Mouse (Mus musculus) heart, postnatal 36 days (tissue): ENCODE measurements around the gene Ifi205. TPM values are rescaled to one million over a fixed set of nuclear protein-coding genes. Genes with fewer than 3 reads are reported as not detected.

Experiments used
- DNase-seq, 2 experiments: peaks; one replicate each; pipeline ENCODE4 v3.0.0; 2021 to 2022
- intact Hi-C: fragments of 180-260 bp; cut with DNase I; formaldehyde crosslinking; loops from one replicate; pipeline ENCODE4 v1.15.1; 2025
- total RNA-seq, 2 experiments: library from RNA; stranded (reverse); gene quantifications; 2 replicates each; pipeline ENCODE4 v1.2.3; 2021

The Ifi205 gene
- total RNA-seq, 2 experiments from 2014 or later, result 6.7 to 18.7 TPM

- DNase-seq, result no peak
- intact Hi-C loops, result no loop called here
Observed at GRCm38 (mm10) chr1:173977622-173978021, 54.0 kb downstream of the Ifi205 start.

GRCm38 (mm10) chr1:173973111-173973510 is 58.5 kb downstream of the Ifi205 start:
- no peak for DNase-seq
- intact Hi-C loops, result no loop called here

Other genes starting within 250 kb of the Ifi205 start
- 1 to 10 TPM; 1.1 to 4.1 TPM for gene Ifi211, start 118.8 kb downstream of the Ifi205 start, total RNA-seq
- 10 to 100 TPM; 13.3 to 16.8 TPM for gene Mndal, start 89.3 kb downstream of the Ifi205 start, total RNA-seq
- 10 to 100 TPM; 10.8 to 21.2 TPM for gene Ifi203, start 89.1 kb downstream of the Ifi205 start, total RNA-seq
- gene Ifi202b, start 49.1 kb downstream of the Ifi205 start, total RNA-seq, result not detected
- gene Olfr433, start 8.9 kb upstream of the Ifi205 start, total RNA-seq, result not detected
- not detected for gene Olfr432, start 17.4 kb upstream of the Ifi205 start, total RNA-seq
- not detected for gene Olfr430, start 34.8 kb upstream of the Ifi205 start, total RNA-seq
- not detected for gene Olfr429, start 52.5 kb upstream of the Ifi205 start, total RNA-seq
- not detected for gene Olfr427, start 65.1 kb upstream of the Ifi205 start, total RNA-seq
- gene Olfr231, start 89.4 kb upstream of the Ifi205 start, total RNA-seq, result not detected
- not detected for gene Olfr424, start 99.7 kb upstream of the Ifi205 start, total RNA-seq
- gene Olfr420, start 123.8 kb upstream of the Ifi205 start, total RNA-seq, result not detected
- 10 to 100 TPM in 1 of 2 experiments, 1 to 10 TPM in 1; 9.2 to 12.0 TPM for gene Spta1, start 141.0 kb upstream of the Ifi205 start, total RNA-seq
- gene Olfr419, start 220.3 kb upstream of the Ifi205 start, total RNA-seq, result not detected